Mouse (Mus musculus) G1E (cell line): ENCODE measurements at regions not wholly inside any gene's neighbourhood (a gene's known extent, or its start where the extent isn't known, plus 50 kb on each side); places are given as distances from the start of the nearest gene placed in this dataset.

Source experiments
- CTCF ChIP-seq: IDR thresholded peaks from 2 replicates; pipeline ENCODE4 v1.5.1; 2012; ENCODE audit warnings: low read depth, low read length, inconsistent platforms, mixed read lengths
- GATA1 ChIP-seq: IDR thresholded peaks from 2 replicates; pipeline ENCODE4 v1.6.1; 2012; ENCODE audit warnings: borderline replicate concordance, low read length, inconsistent platforms, mixed read lengths
- GATA2 ChIP-seq: IDR thresholded peaks from 2 replicates; pipeline ENCODE4 v1.6.1; 2012; ENCODE audit warnings: low read depth, low read length, inconsistent platforms, borderline replicate concordance
- POLR2AphosphoS5 ChIP-seq: IDR thresholded peaks from 2 replicates; pipeline ENCODE4 v1.6.1; 2012; ENCODE audit warnings: low read depth, low read length, inconsistent platforms; ENCODE audit not compliant: insufficient replicate concordance
- TAL1 ChIP-seq: conservative IDR thresholded peaks from 2 replicates; pipeline ENCODE4 v1.6.1; 2012; ENCODE audit warnings: low read depth, low read length, inconsistent platforms, mixed read lengths

GRCm38 (mm10) chr10:9012829-9013548 is 127.1 kb upstream of the Sash1 start:
- TF ChIP-seq CTCF: no peak
- no peak for TF ChIP-seq GATA1
- no peak for TF ChIP-seq POLR2AphosphoS5
- TF ChIP-seq TAL1: no peak
- TF ChIP-seq GATA2: no peak
